Mouse (Mus musculus): ENCODE results near the gene Olfr193.
"Not testable (repeated sequence)": the region's sequence is repeated elsewhere in the genome, so short reads cannot be mapped to it uniquely, and the experiment has no call there.

The Olfr193 gene

DNA sequence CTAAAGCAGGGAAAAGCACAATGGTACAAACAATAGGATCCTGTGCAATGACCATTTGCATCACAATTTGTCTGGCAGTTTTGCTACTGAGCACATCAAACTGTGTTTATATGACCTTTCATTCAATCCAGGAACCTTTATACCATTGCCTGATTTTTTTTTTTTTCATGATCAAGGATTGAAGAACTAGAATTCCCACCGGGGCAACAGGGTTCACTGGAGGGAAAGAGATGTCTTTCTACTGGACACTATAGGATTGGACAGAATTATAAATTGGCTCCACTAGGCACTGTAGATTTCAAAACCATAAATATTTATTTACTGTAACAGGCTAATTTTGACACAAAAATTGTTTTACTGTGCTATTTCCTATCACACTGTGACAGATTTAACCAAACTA, at the start of gene Olfr193:
Olfr193 (minus strand) TSS at position 101 of the 400 bp plus-strand sequence.
- no peak for DNase-seq (ENCODE audit: low spot score)

DNA sequence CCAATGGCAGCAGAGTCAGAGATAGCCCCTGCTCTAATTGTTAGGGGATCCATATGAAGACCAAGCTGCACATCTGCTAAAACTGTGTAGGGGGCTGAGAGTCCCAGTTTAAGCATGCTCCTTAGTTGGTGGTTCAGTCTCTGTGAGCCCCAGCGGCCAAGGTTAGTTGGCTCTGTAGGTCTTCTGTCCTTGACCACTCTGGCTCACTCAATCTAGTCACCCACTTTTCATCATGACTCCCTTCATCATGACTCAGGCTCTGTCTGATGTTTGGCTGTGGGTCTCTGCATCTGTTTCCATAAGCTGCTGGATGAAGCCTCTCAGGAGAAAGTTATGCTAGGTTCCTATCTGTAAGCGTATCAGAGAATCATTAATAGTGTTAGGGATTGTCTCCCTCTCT, 40.3 kb upstream of the Olfr193 start:
- DNase-seq (ENCODE audit: low spot score): no peak

DNA sequence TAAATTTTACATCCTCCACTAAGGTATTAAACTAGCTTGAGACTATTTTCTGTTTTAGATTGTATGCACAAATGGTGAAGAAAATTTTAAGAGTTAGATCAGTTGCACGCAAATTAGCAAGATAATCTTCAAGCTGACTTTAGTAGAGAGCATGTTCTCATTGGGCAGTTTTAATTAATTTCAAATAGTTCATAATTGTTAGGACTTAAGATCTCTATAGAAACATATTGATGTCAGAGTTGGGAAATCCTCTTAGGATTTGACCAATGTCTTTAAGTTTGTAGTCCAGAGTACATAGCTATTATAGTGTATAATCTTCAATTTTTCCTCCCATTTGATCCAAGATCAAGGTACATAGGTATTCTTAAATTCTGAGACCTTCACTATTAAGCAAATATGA, 35.1 kb upstream of the Olfr193 start, which contains the start of gene Olfr195:
Olfr195 (plus strand) TSS at position 301 of the 400 bp plus-strand sequence.
- DNase-seq (ENCODE audit: low spot score): no peak

DNA sequence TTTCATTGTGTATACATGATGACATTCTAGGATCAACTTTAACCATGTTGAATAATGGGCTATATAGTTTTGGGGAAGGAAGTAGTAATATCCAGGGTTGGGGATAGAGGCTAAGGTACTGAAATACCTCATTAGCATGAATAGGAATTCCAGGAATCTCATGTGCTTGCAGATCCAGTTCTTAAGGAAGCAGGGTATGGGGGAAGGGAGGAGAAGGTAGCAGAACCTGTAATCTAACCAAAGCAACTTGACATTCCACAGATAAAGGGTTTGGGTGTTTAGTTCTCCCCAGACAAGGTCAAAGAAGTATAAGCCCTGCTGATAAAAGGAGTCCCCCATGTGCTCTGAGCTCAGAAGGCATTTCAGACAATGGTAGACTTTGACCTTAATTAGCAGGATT, 29.4 kb upstream of the Olfr193 start:
- DNase-seq (ENCODE audit: low spot score): no peak

DNA sequence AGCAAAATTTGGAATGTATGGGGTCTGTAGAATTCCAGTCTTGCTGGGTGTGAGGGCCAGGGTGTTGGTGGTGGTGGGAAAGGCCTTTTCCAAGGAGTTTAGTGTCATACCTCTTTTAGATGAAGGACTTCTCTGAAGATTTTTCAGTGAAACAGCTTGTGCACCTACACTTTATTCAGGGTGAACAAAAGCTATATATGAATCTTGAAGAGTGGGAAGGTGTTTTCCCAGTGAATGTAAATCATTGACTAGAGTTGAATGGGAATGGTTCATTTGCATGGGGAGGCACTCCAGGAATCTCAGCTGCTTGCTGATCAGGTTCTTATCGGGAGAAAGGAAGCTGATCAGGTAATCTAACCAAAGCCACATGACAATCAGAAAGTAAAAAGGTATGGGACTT, 19.1 kb upstream of the Olfr193 start:
- DNase-seq (ENCODE audit: low spot score): no peak

DNA sequence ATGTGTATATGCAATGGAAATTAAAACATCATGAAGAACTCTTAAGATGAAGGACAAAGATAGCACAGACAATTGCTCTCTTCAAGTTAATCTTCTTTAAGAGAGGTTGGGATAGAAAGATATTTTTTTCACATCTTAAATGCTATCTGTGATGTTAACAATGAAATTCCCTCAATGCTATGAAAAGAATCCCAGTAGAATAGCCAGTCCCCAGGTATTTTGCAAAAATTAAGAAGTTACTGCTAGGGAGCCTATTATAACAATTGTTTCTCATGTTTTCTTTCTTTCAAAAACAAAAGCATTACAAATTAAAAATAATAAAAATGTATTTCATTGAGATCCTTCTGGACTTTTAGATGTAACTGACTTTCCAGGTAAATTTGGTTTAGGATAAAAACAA, 9.3 kb upstream of the Olfr193 start, which contains the start of gene Olfr194:
Olfr194 (minus strand) TSS at position 101 of the 400 bp plus-strand sequence.
- DNase-seq (ENCODE audit: low spot score): no peak

DNA sequence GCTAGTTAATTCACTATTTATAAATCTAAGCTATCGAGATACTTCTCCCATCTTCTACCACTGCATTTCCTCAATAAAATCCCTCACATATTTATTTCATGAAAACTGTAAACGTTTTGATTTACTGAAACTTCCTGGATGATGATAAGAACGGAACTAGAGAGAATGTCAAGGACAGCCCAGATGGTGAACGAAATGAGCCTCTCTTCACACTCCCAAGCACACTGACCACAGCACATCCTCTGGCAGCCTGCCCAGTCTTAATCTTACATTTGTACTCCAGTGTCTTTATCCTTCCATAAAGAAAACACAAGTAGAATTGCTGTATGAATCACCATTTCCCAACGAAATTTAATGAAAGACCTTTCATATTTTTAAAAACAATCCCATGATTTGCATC, 3.2 kb downstream of the Olfr193 start:
- not testable (repeated sequence) for DNase-seq (ENCODE audit: low spot score)

DNA sequence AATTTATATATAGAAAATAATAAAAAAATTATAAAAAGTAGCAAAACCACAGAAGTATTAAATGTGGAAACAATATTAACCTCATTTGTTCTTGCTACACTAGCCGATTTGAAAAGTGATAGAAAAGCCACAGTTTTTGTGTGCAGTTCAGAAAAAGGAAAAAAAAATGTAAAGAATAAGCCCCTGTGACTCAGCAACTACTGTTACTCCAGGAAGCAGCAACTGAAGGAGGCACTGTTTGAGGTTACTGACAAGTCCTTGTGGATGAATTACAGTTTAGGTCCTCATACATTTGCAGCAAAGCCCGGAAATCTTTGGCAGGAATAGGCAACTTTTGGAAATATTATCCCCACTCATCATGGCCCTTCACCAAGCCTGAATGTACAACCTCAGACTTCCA, 6.4 kb downstream of the Olfr193 start:
- no peak for DNase-seq (ENCODE audit: low spot score)

DNA sequence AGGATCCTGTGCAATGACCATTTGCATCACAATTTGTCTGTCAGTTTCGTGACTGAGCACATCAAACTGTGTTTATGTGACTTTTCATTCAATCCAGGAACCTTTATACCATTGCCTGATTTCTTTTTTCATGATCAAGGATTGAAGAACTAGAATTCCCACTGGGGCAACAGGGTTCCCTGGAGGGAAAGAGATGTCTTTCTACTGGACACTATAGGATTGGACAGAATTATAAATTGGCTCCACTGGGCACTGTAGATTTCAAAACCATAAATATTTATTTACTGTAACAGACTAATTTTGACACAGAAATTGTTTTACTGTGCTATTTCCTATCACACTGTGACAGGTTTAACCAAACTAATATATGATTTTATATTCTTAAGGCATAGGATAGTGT, 22.0 kb downstream of the Olfr193 start, which contains the start of gene Olfr191:
Olfr191 (minus strand) TSS at position 101 of the 400 bp plus-strand sequence.
- DNase-seq (ENCODE audit: low spot score): not testable (repeated sequence)

DNA sequence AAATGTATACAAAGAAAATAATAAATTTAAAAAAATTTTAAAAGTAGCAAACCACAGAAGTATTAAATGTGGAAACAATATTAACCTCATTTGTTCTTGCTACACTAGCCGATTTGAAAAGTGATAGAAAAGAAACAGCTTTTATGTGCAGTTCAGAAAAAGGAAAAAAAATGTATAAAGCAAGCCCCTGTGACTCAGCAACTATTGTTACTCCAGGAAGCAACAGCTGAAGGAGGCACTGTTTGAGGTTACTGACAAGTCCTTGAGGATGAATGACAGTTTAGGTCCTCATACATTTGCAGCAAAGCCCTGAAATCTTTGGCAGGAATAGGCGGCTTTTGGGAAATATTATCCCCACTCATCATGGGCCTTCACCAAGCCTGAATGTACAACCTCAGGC, 30.6 kb downstream of the Olfr193 start:
- DNase-seq (ENCODE audit: low spot score): not testable (repeated sequence)

DNA sequence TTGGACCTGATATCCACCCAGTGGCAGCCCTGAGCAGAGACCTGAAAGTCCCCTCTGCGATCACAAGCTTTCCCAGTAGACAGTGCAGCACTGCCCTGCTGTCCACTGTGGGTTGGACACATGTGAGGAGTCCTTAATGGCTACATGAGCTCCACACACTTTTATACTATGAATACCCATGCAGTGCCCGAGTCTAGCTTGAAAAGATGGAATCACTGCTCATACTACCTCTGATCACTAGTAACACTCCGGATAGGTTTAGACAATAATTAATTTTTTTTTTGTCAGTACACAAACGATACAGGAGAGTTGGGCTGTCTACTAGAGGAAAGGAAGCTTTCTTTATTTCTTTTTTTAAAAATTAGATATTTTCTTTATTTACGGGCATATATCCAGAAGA, 33.8 kb downstream of the Olfr193 start, which contains the start of gene Olfr190:
Olfr190 (minus strand) TSS at position 101 of the 400 bp plus-strand sequence.
- no peak for DNase-seq (ENCODE audit: low spot score)

DNA sequence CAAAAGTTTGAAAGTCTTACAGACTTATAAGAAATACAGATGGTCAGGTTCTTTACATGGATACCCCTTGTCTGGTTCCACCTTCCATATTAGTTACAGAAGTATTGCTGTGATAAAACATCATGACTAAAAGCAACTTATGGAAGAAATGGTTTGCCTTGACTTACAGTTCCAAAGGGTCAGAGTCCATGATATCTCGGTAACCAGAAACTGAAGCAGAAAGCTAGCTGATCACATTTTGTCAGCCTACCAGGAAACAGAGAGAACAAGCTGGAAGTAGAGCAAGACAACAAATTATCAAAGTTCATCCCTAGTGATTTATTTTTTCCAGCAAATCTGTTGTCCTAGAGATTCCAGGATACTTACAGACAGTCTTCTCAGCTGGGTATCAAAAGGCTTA, 38.2 kb downstream of the Olfr193 start:
- no peak for DNase-seq (ENCODE audit: low spot score)

DNA sequence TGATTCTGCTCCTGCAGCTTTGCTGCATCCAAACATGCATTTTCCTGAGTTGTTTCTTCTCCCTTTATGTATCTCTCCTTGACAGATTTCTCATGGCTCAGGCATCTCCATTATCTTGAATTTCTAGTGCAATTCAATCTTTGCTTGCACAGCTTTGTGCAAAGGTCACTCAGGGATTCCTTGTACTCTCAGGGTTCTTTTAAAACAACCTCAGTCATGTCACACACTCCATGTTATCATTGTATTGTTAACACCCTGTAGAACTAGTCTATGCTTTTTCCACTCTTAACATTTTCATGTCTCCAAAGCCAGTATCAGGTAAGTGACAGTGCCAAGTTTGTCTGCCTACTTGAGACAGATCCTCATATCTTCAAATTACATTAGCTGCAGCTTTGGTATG, 39.9 kb downstream of the Olfr193 start:
- no peak for DNase-seq (ENCODE audit: low spot score)

DNA sequence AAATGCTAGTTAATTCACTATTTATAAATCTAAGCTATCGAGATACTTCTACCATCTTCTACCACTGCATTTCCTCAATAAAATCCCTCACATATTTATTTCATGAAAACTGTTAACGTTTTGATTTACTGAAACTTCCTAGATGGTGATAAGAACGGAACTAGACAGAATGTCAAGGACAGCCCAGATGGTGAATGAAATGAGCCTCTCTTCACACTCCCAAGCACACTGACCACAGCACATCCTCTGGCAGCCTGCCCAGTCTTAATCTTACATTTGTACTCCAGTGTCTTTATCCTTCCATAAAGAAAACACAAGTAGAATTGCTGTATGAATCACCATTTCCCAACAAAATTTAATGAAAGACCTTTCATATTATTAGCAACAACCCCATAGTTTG, 49.3 kb downstream of the Olfr193 start:
- not testable (repeated sequence) for DNase-seq (ENCODE audit: low spot score)
